Mouse (Mus musculus) erythroblast, embryonic 14.5 days (primary cell): Measurements from ENCODE around the gene Abhd16a. TPM values are rescaled to one million over a fixed set of nuclear protein-coding genes. Genes with fewer than 3 reads are reported as not detected.
A peak's percentile ranks its signal among the peaks of the same experiment; 100 is the strongest.

Source experiments
- H3K27me3 ChIP-seq: 2 replicates; pipeline ENCODE4 v1.6.1; 2012; ENCODE audit warnings: inconsistent platforms; ENCODE audit not compliant: control insufficient read depth
- H3K36me3 ChIP-seq: 2 replicates; pipeline ENCODE4 v1.6.1; 2012; ENCODE audit warnings: mild to moderate bottlenecking, inconsistent platforms; ENCODE audit not compliant: control insufficient read depth
- H3K4me1 ChIP-seq: 2 replicates; pipeline ENCODE4 v1.6.1; 2012; ENCODE audit warnings: inconsistent platforms; ENCODE audit not compliant: control insufficient read depth
- H3K4me3 ChIP-seq: replicated peaks from 2 replicates; pipeline ENCODE3; 2012; ENCODE audit warnings: moderate library complexity, mild to moderate bottlenecking, inconsistent platforms
- H3K9me3 ChIP-seq: 2 replicates; pipeline ENCODE4 v1.6.1; 2012; ENCODE audit warnings: low read length, inconsistent platforms, mixed read lengths; ENCODE audit not compliant: control insufficient read depth
- GATA1 ChIP-seq: IDR thresholded peaks from 2 replicates; pipeline ENCODE4 v1.6.1; 2012; ENCODE audit warnings: low read length, inconsistent platforms, mixed read lengths
- TAL1 ChIP-seq: IDR thresholded peaks from 3 replicates; pipeline ENCODE4 v1.6.1; 2012; ENCODE audit warnings: low read length, inconsistent platforms, mixed read lengths
- polyA plus RNA-seq: library from polyadenylated mRNA; stranded (reverse); fragments of >175 nt; gene quantifications from 2 replicates; pipeline ENCODE4 v1.2.3, GENCODE M21; 2012

The Abhd16a gene
- polyA plus RNA-seq, 1 experiment: 10.1 TPM

DNA sequence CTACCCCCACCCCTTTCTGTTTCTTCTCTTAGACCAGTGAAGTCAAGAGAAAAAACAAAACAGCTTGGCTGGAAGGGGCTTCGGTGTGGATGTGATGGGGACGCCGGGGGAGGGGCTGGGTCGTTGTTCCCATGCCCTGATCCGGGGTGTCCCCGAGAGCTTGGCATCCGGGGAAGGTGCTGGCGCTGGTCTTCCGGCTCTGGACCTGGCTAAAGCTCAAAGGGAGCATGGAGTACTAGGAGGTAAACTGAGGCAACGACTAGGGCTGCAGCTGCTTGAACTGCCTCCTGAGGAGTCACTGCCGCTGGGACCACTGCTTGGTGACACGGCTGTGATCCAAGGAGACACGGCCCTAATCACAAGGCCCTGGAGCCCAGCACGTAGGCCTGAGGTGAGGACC lies 29.0 kb upstream of the Abhd16a start:
- Histone ChIP-seq H3K27me3 (peaks cover 36% of the 10 kb centered on the region), H3K4me3 (no peak overlapping the region), H3K36me3 (peaks cover 33% of the 10 kb centered on the region), H3K4me1 (peaks cover 62% of the 10 kb centered on the region), H3K9me3 (no peaks in the 10 kb centered on the region; the same call in 1 of the 2 replicates)
- TF ChIP-seq GATA1 (no peak), TAL1 (no peak)

DNA sequence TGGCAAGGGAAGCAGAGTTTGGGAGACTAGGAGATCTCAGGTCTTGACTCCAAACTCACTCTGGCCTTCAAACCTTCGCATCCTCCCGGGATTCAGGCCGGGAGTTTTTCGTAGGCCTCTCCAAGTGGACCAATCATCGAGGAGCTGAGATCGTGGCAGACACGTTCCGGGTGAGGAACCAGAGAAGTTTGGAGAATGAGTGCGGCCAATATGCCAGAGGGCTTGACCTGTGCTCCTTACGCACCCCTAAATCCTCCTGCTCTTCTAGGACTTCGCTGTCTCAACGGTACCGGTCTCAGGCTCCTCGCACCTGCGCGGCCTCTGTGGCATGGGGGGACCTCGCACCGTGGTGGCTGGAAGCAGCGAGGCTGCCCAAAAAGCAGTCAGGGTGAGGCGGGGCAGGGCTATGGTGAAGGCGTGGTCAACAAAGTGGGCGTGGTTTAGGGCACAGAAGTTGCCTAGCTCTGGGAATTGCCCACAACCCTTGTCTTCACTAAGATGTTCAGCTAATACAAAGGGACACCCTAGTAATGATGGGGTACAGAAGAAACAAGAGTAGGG lies 28.2 kb upstream of the Abhd16a start:
- H3K27me3 ChIP-seq: peaks cover 43% of the 10 kb centered on the region
- H3K4me3 ChIP-seq: no peak overlapping the region
- H3K36me3 ChIP-seq: peaks cover 26% of the 10 kb centered on the region
- TF ChIP-seq GATA1: no peak
- TF ChIP-seq TAL1: no peak
- H3K9me3 ChIP-seq: no peaks in the 10 kb centered on the region; the same call in 1 of the 2 replicates
- peaks cover 64% of the 10 kb centered on the region for H3K4me1 ChIP-seq

DNA sequence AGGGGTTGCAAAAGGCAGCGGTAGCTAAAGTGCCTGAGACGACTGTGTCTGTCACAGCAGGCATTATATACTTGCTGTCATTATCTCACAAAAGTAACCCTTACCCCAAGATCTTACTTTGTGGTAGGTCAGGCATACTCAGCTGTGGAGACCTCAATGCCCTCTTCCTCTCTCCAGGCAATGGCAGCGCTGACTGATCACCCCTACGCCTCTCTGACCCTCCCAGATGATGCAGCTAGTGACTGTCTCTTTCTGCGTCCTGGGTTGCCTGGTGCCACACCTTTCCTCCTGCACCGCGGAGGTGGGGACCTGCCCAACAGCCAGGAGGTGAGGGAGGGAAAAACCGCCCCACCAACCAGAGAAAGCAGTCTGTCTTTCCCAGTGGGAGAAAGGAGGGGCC lies 27.8 kb upstream of the Abhd16a start:
- Histone ChIP-seq H3K36me3 (peaks cover 22% of the 10 kb centered on the region), H3K4me3 (no peak overlapping the region), H3K4me1 (peaks cover 63% of the 10 kb centered on the region), H3K9me3 (no peaks in the 10 kb centered on the region; the same call in 1 of the 2 replicates), H3K27me3 (peaks cover 48% of the 10 kb centered on the region)
- TF ChIP-seq TAL1: no peak
- no peak for TF ChIP-seq GATA1

DNA sequence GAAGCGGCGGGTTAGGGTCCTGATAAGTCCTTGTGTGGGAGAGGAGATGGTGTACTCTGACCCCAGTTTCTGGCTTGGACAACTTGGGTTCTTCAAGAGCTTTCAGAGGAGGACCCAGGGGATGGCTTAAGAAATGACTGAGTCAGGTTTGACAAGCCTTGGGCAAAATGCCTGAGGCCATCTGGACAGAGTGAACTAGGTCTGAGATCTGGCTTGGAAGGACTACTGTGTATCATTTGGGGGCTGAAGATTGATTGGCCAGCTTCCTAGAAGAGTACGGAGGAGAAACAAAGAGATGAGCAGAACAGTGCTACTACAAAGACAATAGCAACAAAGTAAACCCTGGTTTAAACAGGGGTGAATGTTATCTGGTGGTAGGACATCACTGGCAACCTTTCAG lies 25.6 kb upstream of the Abhd16a start:
- Histone ChIP-seq H3K9me3 (no peaks in the 10 kb centered on the region; the same call in 1 of the 2 replicates), H3K4me3 (no peak overlapping the region), H3K27me3 (peaks cover 70% of the 10 kb centered on the region), H3K4me1 (peaks cover 57% of the 10 kb centered on the region), H3K36me3 (peaks cover 7% of the 10 kb centered on the region)
- TF ChIP-seq GATA1 (no peak), TAL1 (no peak)

DNA sequence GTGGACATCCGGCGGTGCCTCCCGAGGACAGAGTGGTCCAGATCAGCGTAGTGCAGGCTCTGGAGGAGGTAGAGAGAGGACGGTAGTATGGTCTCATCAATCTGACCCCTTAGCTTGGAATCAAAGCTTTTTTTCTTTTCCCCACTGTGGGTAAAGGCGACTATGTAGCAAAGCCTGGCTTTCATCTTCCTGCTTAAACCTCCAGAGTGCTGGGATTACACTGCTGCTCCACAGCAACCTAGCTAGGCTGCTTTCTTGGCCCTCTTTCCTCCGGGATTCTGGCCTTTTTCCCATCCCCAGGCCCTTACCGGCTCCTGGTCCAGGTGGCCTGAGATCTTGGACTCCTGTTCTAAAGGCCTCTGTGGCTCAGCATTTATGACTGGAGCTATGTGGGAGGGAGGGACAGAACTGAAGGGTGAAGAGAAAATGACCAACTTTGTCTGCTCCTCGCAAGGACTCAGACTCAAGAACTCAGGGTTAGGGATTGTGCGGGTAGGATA lies 24.6 kb upstream of the Abhd16a start:
- Histone ChIP-seq H3K36me3 (peaks cover 5% of the 10 kb centered on the region), H3K4me3 (no peak overlapping the region), H3K9me3 (no peaks in the 10 kb centered on the region; the same call in 1 of the 2 replicates), H3K4me1 (peaks cover 48% of the 10 kb centered on the region), H3K27me3 (peaks cover 79% of the 10 kb centered on the region)
- TF ChIP-seq GATA1: no peak
- no peak for TF ChIP-seq TAL1

DNA sequence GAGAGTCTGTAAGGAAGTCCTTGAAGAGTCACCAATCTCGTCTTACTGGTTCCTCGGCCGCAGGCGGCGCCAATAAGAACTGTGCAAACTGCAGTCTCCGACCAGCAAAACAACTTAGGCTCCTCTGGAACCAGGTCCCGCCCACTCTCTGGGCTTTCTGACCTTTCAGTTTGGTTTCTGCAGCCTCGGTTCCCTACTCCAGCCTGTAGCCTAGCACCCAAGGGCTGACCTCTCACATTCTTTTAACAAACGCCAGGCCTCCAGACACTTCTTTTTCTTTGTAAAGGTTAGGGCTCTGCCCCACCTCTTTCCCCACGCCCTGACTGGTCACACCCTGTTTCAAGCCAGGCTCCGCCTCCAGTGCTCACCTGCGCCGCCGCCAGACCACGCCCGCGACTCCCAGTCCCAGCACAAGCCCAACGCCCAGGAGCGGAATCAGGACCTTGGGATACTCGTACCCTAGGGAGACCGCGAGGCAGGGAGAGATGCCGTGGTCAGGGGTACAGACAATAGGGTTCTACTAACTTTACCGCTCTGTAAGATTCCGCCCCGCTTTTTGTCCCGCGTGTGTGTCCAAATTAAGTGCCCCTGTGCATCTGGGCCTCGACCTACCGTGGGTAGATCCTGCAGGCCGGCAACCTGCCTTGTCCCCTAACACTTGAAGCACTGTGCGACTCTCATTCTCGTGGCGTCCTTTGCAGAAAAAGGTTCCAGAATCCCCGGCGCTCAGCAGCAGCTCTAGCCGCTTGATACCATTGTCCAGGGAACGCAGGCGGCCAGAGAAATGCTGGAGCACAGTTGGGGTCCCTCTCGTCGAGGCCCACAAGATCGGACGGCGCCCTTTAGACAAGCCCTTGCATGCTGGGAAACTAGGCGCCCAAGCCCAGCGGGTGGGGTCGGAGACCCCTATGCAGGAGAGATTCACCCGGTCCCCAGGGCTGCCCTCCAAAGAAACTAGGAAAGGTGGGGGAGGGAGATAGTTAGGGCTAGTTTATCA lies 23.8 kb upstream of the Abhd16a start, which contains the start of gene Ly6g6c:
Gene Ly6g6c (plus strand): TSS at position 438 of the 997 bp plus-strand sequence.
- Histone ChIP-seq H3K27me3 (peaks cover 79% of the 10 kb centered on the region), H3K36me3 (peaks cover 5% of the 10 kb centered on the region), H3K4me3 (peak within 1 kb of the TSS; percentile 23), H3K9me3 (no peaks in the 10 kb centered on the region; the same call in 1 of the 2 replicates), H3K4me1 (peaks cover 40% of the 10 kb centered on the region)
- TF ChIP-seq TAL1: no peak
- no peak for TF ChIP-seq GATA1

DNA sequence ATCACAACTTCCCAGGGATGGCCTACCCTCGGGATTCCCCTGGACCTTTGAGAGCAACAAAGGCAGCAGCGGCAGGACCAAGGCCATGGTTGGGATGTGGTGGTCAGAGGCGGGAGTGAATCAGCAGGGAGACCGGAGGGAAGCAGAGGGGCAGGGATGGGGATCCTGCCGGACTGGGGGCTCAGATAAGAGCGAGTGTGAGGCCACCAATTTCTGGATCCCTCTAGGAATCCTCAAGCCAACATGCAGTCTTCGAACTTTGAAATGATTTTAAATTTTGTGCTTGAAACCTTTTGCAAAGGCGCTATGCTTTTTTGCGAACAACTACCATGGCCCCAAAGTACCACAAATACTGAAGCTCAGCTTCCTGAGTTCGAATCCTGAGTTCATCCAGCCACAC lies 23.0 kb upstream of the Abhd16a start, which contains the start of gene Mpig6b:
Gene Mpig6b (minus strand): TSS at position 101 of the 400 bp plus-strand sequence.
- Histone ChIP-seq H3K9me3 (no peaks in the 10 kb centered on the region; the same call in 1 of the 2 replicates), H3K27me3 (peaks cover 78% of the 10 kb centered on the region), H3K4me1 (peaks cover 35% of the 10 kb centered on the region), H3K36me3 (peaks cover 3% of the 10 kb centered on the region; the same call in 1 of the 2 replicates), H3K4me3 (peak within 1 kb of the TSS; percentile 23)
- TF ChIP-seq TAL1: no peak
- TF ChIP-seq GATA1: no peak

DNA sequence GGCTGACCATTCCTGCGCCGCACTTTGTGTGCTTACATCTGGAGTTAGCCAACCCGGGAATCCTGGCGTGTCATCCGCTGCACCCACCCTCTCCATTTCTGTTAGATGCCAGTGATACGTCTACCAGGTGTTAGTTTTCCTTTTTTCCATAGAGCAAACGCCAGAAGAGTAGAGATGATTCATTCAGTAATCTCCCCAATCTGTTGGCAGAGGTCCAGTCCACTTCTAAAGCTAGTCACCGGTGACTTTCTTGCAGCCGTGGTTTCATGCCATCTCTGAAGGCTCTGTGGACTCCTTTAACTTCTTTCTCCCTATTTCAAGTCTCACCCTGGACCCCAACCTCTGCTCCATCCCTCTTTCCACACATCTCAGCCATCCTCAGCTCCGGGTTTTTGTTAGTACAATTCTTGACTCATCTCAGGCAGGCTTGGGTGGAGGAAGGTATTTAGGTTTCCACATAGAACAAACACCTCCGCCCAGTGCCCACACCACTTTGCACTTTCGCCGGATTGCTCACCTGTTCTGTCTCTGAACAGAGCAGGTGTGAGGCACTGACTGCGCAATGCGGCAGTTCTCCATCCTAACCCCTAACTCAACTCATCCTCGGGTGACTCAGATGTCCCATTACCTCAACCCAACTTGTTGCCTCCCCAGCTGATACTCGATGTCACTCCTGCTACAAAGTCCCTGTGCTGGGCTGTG lies 20.7 kb upstream of the Abhd16a start:
- Histone ChIP-seq H3K36me3 (no peaks in the 10 kb centered on the region), H3K9me3 (no peaks in the 10 kb centered on the region; the same call in 1 of the 2 replicates), H3K27me3 (peaks cover 78% of the 10 kb centered on the region), H3K4me3 (no peak overlapping the region), H3K4me1 (peaks cover 28% of the 10 kb centered on the region)
- TF ChIP-seq TAL1 (no peak), GATA1 (no peak)
